Mouse (Mus musculus) E14TG2a.4 (cell line): ENCODE measurements around the gene Rab31.

Experiments used
- CTCF ChIP-seq: conservative IDR thresholded peaks from 2 replicates; pipeline ENCODE4 v1.5.1; 2014; ENCODE audit warnings: low read length
- POU5F1 ChIP-seq: IDR thresholded peaks from 2 replicates; pipeline ENCODE4 v1.6.1; 2014; ENCODE audit warnings: low read length, borderline replicate concordance

GRCm38 (mm10) chr17:65793307-65793930, 20.9 kb upstream of the Rab31 start:
- no peak for TF ChIP-seq CTCF
- TF ChIP-seq POU5F1: no peak
